In genomic region chr5:140336680-140337079, GRCm38 (mm10) we compare ENCODE assay signal across 8 mouse cellular contexts. TPM values are rescaled to one million over a fixed set of nuclear protein-coding genes. Genes with fewer than 3 reads are reported as not detected.
DNase-seq lines count a peak whose midpoint lies in the region; ATAC-seq and TF ChIP-seq lines count a peak whose summit lies in the region.

No protein-coding gene starts in this region.

- H3K27me3 ChIP-seq in heart, postnatal 0 days (ENCODE audit: control insufficient read depth, insufficient read depth, low read length), result no peaks in the 10 kb centered on the region
- H3K27me3 ChIP-seq in liver, embryonic 14.5 days (ENCODE audit: control insufficient read depth, insufficient read depth, low read length), result no peaks in the 10 kb centered on the region

- H3K27ac ChIP-seq in heart, postnatal 0 days (ENCODE audit: low read depth), result no peak overlapping the region
- H3K27ac ChIP-seq in bone marrow, adult 2 months (ENCODE audit: control insufficient read depth, insufficient read depth, low read depth, low read length, poor library complexity), result no peak overlapping the region
- H3K27ac ChIP-seq in liver, embryonic 14.5 days, result no peak overlapping the region

- H3K9ac ChIP-seq in heart, postnatal 0 days (replicated peaks; ENCODE audit: low read depth, low read length), result no peak overlapping the region
- H3K9ac ChIP-seq in liver, embryonic 14.5 days (replicated peaks), result no peak overlapping the region

- H3K9me3 ChIP-seq in heart, postnatal 0 days (replicated peaks; ENCODE audit: control insufficient read depth, low read length), result no peaks in the 10 kb centered on the region
- H3K9me3 ChIP-seq in liver, embryonic 14.5 days (ENCODE audit: control insufficient read depth, low read length), result no peaks in the 10 kb centered on the region

- H3K36me3 ChIP-seq in heart, postnatal 0 days (replicated peaks; ENCODE audit: control insufficient read depth, insufficient read depth, low read length), result peaks cover 34% of the 10 kb centered on the region
- H3K36me3 ChIP-seq in liver, embryonic 14.5 days (replicated peaks; ENCODE audit: control insufficient read depth, insufficient read depth, low read depth), result no peaks in the 10 kb centered on the region

- H3K4me1 ChIP-seq in heart, postnatal 0 days (ENCODE audit: control insufficient read depth, insufficient read depth), result no peaks in the 10 kb centered on the region
- H3K4me1 ChIP-seq in bone marrow, adult 2 months (ENCODE audit: control insufficient read depth, insufficient read depth, low read length), result no peaks in the 10 kb centered on the region; the same call in 1 of the 2 replicates
- peaks cover 8 to 10% of the 10 kb centered on the region in 2 experiments for H3K4me1 ChIP-seq in liver, embryonic 14.5 days (replicated peaks; ENCODE audit: control insufficient read depth in 2 of 2, insufficient read depth in 2 of 2, low read length in 1 of 2)

- peak; percentile 73 for TF ChIP-seq CTCF in heart, postnatal 0 days (IDR thresholded peaks at IDR 0.05; ENCODE audit: low read depth)
- peak; percentile 64 for TF ChIP-seq CTCF in bone marrow, adult 2 months (IDR thresholded peaks at IDR 0.05; ENCODE audit: control insufficient read depth, insufficient read depth, low read length)
- TF ChIP-seq CTCF in liver, embryonic 14.5 days (IDR thresholded peaks at IDR 0.05; ENCODE audit: low read depth), result peak; percentile 88

- H3K4me3 ChIP-seq in heart, postnatal 0 days (ENCODE audit: low read depth, low read length), result no peak overlapping the region
- H3K4me3 ChIP-seq in bone marrow, adult 2 months (replicated peaks; ENCODE audit: control insufficient read depth, low read depth, low read length), result no peak overlapping the region
- no peak overlapping the region for H3K4me3 ChIP-seq in liver, embryonic 14.5 days (ENCODE audit: insufficient read depth in 1 of 2, low read depth in 2 of 2, low read length in 2 of 2)

- H3K4me2 ChIP-seq in heart, postnatal 0 days (ENCODE audit: low read depth, low read length), result no peak overlapping the region
- H3K4me2 ChIP-seq in liver, embryonic 14.5 days (ENCODE audit: low read depth), result no peak overlapping the region

- no peak for ATAC-seq in heart, postnatal 0 days (ENCODE audit: insufficient read depth, low read depth)
- no peak for ATAC-seq in liver, embryonic 14.5 days (ENCODE audit: insufficient read depth)
- no peak for ATAC-seq in inflammation-experienced regulatory T-cells, adult 6 months

- no peak for TF ChIP-seq EP300 in heart, postnatal 0 days (IDR thresholded peaks at IDR 0.05; ENCODE audit: low read depth)
- TF ChIP-seq EP300 in liver, embryonic 14.5 days (IDR thresholded peaks at IDR 0.05; ENCODE audit: low read depth), result no peak

- DNase-seq in heart, postnatal 0 days (ENCODE audit: low spot score), result peak; percentile 11
- DNase-seq in heart, adult 11 months, result no peak
- peak; percentile 20 for DNase-seq in ovary, postnatal 14 days (ENCODE audit: low spot score)
- DNase-seq in ovary, postnatal 36 days (ENCODE audit: low spot score), result no peak
- DNase-seq in liver, embryonic 14.5 days (ENCODE audit: low read depth in 3 of 3, low spot score in 3 of 3), result no peak
- DNase-seq in thymus, postnatal 0 days (ENCODE audit: low spot score), result peak; percentile 38

- TF ChIP-seq POLR2A in bone marrow, adult 2 months (IDR thresholded peaks at IDR 0.05; ENCODE audit: borderline replicate concordance, control insufficient read depth, low read depth, low read length), result no peak

- 82% methylated on average over 1 of the region's 1 CpGs for WGBS in heart, postnatal 0 days
- WGBS in bone marrow, adult 2 months, result 77% methylated on average over 1 of the region's 1 CpGs
- 66% methylated on average over 1 of the region's 1 CpGs for WGBS in liver, embryonic 14.5 days (ENCODE audit: insufficient replicate concordance)

RNA-seq across cellular contexts. Expression of gene Mrm2, which starts 5.0 kb away (rescaled TPM):
- total RNA-seq in heart, postnatal 0 days (2014; rRNA removed; ENCODE audit: low replicate concordance), result 13.9 and 19.5 TPM in 2 replicates
- polyA plus RNA-seq in heart, postnatal 0 days (2015; fragmentation: Nextera tagmentation; extraction: Ambion mirVana), result 16.9 and 17.8 TPM in 2 replicates
- 2.9 and 4.6 TPM in 2 replicates for polyA plus RNA-seq in bone marrow, adult 2 months (2011; ENCODE audit: insufficient read depth, insufficient read length, low replicate concordance, missing spikeins)
- polyA plus RNA-seq in liver, embryonic 14.5 days (2012; rRNA removed), result 5.0 and 6.6 TPM in 2 replicates
- 9.5 and 10.7 TPM in 2 replicates for polyA plus RNA-seq in liver, embryonic 14.5 days (2014; fragmentation: Nextera tagmentation; extraction: Ambion mirVana)
- polyA plus RNA-seq in thymus, postnatal 0 days (2015; fragmentation: Nextera tagmentation; extraction: Ambion mirVana), result 18.2 and 19.4 TPM in 2 replicates
- polyA plus RNA-seq in inflammation-experienced regulatory T-cells, adult 6 months (2017; shearing (Covaris generic)), result 10 to 100 TPM in 2 of 3 experiments, 1 to 10 TPM in 1; 7.8 to 12.4 (median 10.8) TPM

RNA-seq across cellular contexts. Expression of gene Nudt1, which starts 15.2 kb away (rescaled TPM):
- total RNA-seq in heart, postnatal 0 days (2014; rRNA removed; ENCODE audit: low replicate concordance), result 11.3 and 31.0 TPM in 2 replicates
- polyA plus RNA-seq in heart, postnatal 0 days (2015; fragmentation: Nextera tagmentation; extraction: Ambion mirVana), result 17.4 and 18.1 TPM in 2 replicates
- polyA plus RNA-seq in bone marrow, adult 2 months (2011; ENCODE audit: insufficient read depth, insufficient read length, low replicate concordance, missing spikeins), result 29.0 and 30.0 TPM in 2 replicates
- polyA plus RNA-seq in liver, embryonic 14.5 days (2012; rRNA removed), result 12.8 and 18.4 TPM in 2 replicates
- polyA plus RNA-seq in liver, embryonic 14.5 days (2014; fragmentation: Nextera tagmentation; extraction: Ambion mirVana), result 23.2 and 26.3 TPM in 2 replicates
- 73.8 and 74.0 TPM in 2 replicates for polyA plus RNA-seq in thymus, postnatal 0 days (2015; fragmentation: Nextera tagmentation; extraction: Ambion mirVana)
- 10 to 100 TPM; 14.8 to 31.5 (median 20.5) TPM for polyA plus RNA-seq in inflammation-experienced regulatory T-cells, adult 6 months (2017; shearing (Covaris generic))

RNA-seq across cellular contexts. Expression of gene Mad1l1, which starts 15.3 kb away (rescaled TPM):
- 10.1 and 20.6 TPM in 2 replicates for total RNA-seq in heart, postnatal 0 days (2014; rRNA removed; ENCODE audit: low replicate concordance)
- 15.0 and 15.1 TPM in 2 replicates for polyA plus RNA-seq in heart, postnatal 0 days (2015; fragmentation: Nextera tagmentation; extraction: Ambion mirVana)
- polyA plus RNA-seq in bone marrow, adult 2 months (2011; ENCODE audit: insufficient read depth, insufficient read length, low replicate concordance, missing spikeins), result 19.0 and 24.7 TPM in 2 replicates
- 15.5 TPM in 2 replicates for polyA plus RNA-seq in liver, embryonic 14.5 days (2012; rRNA removed)
- 16.9 TPM in 2 replicates for polyA plus RNA-seq in liver, embryonic 14.5 days (2014; fragmentation: Nextera tagmentation; extraction: Ambion mirVana)
- polyA plus RNA-seq in thymus, postnatal 0 days (2015; fragmentation: Nextera tagmentation; extraction: Ambion mirVana), result 85.6 and 88.4 TPM in 2 replicates
- polyA plus RNA-seq in inflammation-experienced regulatory T-cells, adult 6 months (2017; shearing (Covaris generic)), result 10 to 100 TPM; 18.8 to 24.9 (median 22.0) TPM

RNA-seq across cellular contexts. Expression of gene Snx8, which starts 52.4 kb away (rescaled TPM):
- total RNA-seq in heart, postnatal 0 days (2014; rRNA removed; ENCODE audit: low replicate concordance), result 24.8 and 30.8 TPM in 2 replicates
- polyA plus RNA-seq in heart, postnatal 0 days (2015; fragmentation: Nextera tagmentation; extraction: Ambion mirVana), result 11.7 and 13.3 TPM in 2 replicates
- 18.1 and 26.3 TPM in 2 replicates for polyA plus RNA-seq in bone marrow, adult 2 months (2011; ENCODE audit: insufficient read depth, insufficient read length, low replicate concordance, missing spikeins)
- 6.6 TPM in 2 replicates for polyA plus RNA-seq in liver, embryonic 14.5 days (2012; rRNA removed)
- polyA plus RNA-seq in liver, embryonic 14.5 days (2014; fragmentation: Nextera tagmentation; extraction: Ambion mirVana), result 4.1 and 4.9 TPM in 2 replicates
- 6.3 and 6.5 TPM in 2 replicates for polyA plus RNA-seq in thymus, postnatal 0 days (2015; fragmentation: Nextera tagmentation; extraction: Ambion mirVana)
- polyA plus RNA-seq in inflammation-experienced regulatory T-cells, adult 6 months (2017; shearing (Covaris generic)), result 1 to 10 TPM in 2 of 3 experiments, under 1 TPM in 1; 0.50 to 2.1 (median 1.6) TPM

Comparison
In these comparisons a context has a peak if more than half of its experiments do, and no peak if none do; other contexts are left out.
1. DNase-seq: peak in heart, postnatal 0 days (single experiment), ovary, postnatal 14 days (single experiment) and thymus, postnatal 0 days (single experiment); none in heart, adult 11 months (single experiment), ovary, postnatal 36 days (single experiment) and liver, embryonic 14.5 days (0 of 3).
2. Peak in every context shown above with its lines, with median percentiles within 50 percentile points of each other: CTCF ChIP-seq.